Mouse (Mus musculus) embryonic fibroblast, embryonic 13.5 days (primary cell): ENCODE data around the gene Slc2a6.

Experiments used
- CTCF ChIP-seq: IDR thresholded peaks from 2 replicates; pipeline ENCODE4 v1.5.1; 2011; ENCODE audit warnings: mild to moderate bottlenecking, control low read depth, low read length, moderate library complexity, borderline replicate concordance; ENCODE audit not compliant: insufficient read depth
- POLR2A ChIP-seq: IDR thresholded peaks from 2 replicates; pipeline ENCODE4 v1.6.1; 2011; ENCODE audit warnings: low read depth, mild to moderate bottlenecking, control low read depth, low read length, moderate library complexity

GRCm38 (mm10) chr2:26993936-26994335 is 33.9 kb downstream of the Slc2a6 start:
- TF ChIP-seq POLR2A = no peak
- no peak for TF ChIP-seq CTCF
